Mouse (Mus musculus): ENCODE measurements around the gene Scn5a. TPM values are rescaled to one million over a fixed set of nuclear protein-coding genes. Genes with fewer than 3 reads are reported as not detected.

Scn5a gene
- total RNA-seq, 2 experiments from 2014 or later = 1.3 to 1.6 TPM

GRCm38 (mm10) chr9:119564803-119565202 is 14.0 kb downstream of the Scn5a start:
- DNase-seq = no peak

GRCm38 (mm10) chr9:119563617-119564016 is 15.2 kb downstream of the Scn5a start:
- DNase-seq = peak; percentile 45

GRCm38 (mm10) chr9:119562256-119562655 is 16.6 kb downstream of the Scn5a start:
- no peak for DNase-seq

- DNase-seq = no peak
Measured at GRCm38 (mm10) chr9:119561746-119562145, 17.1 kb downstream of the Scn5a start.

GRCm38 (mm10) chr9:119559537-119560276 is 19.1 kb downstream of the Scn5a start:
- DNase-seq = no peak

GRCm38 (mm10) chr9:119558119-119558854 is 20.5 kb downstream of the Scn5a start:
- peak; percentile 58 for DNase-seq

- DNase-seq = no peak
Measured at GRCm38 (mm10) chr9:119556043-119556442, 22.8 kb downstream of the Scn5a start.

GRCm38 (mm10) chr9:119547528-119547927 is 31.3 kb downstream of the Scn5a start:
- DNase-seq = no peak

GRCm38 (mm10) chr9:119547128-119547527 is 31.7 kb downstream of the Scn5a start:
- DNase-seq = no peak

GRCm38 (mm10) chr9:119540726-119541125 is 38.1 kb downstream of the Scn5a start:
- no peak for DNase-seq

- no peak for DNase-seq
Measured at GRCm38 (mm10) chr9:119537823-119538222, 41.0 kb downstream of the Scn5a start.

GRCm38 (mm10) chr9:119531684-119532417 is 47.0 kb downstream of the Scn5a start:
- no peak for DNase-seq

- no peak for DNase-seq
Measured at GRCm38 (mm10) chr9:119524511-119524910, 54.3 kb downstream of the Scn5a start.

- no peak for DNase-seq
Measured at GRCm38 (mm10) chr9:119523301-119523700, 55.5 kb downstream of the Scn5a start.

- DNase-seq = no peak
Measured at GRCm38 (mm10) chr9:119519116-119519515, 59.7 kb downstream of the Scn5a start.

GRCm38 (mm10) chr9:119518177-119518576 is 60.6 kb downstream of the Scn5a start:
- DNase-seq = no peak

- peak; percentile 34 for DNase-seq
Measured at GRCm38 (mm10) chr9:119517467-119517866, 61.3 kb downstream of the Scn5a start.

- DNase-seq = no peak
Measured at GRCm38 (mm10) chr9:119516815-119517214, 62.0 kb downstream of the Scn5a start.

GRCm38 (mm10) chr9:119515454-119515853 is 63.4 kb downstream of the Scn5a start:
- DNase-seq = no peak

GRCm38 (mm10) chr9:119514986-119515385 is 63.8 kb downstream of the Scn5a start:
- no peak for DNase-seq

- DNase-seq = no peak
Measured at GRCm38 (mm10) chr9:119513816-119514215, 65.0 kb downstream of the Scn5a start.

- DNase-seq = no peak
Measured at GRCm38 (mm10) chr9:119512993-119513392, 65.8 kb downstream of the Scn5a start.

GRCm38 (mm10) chr9:119510902-119511301 is 67.9 kb downstream of the Scn5a start:
- DNase-seq = no peak
